In the genomic region with DNA sequence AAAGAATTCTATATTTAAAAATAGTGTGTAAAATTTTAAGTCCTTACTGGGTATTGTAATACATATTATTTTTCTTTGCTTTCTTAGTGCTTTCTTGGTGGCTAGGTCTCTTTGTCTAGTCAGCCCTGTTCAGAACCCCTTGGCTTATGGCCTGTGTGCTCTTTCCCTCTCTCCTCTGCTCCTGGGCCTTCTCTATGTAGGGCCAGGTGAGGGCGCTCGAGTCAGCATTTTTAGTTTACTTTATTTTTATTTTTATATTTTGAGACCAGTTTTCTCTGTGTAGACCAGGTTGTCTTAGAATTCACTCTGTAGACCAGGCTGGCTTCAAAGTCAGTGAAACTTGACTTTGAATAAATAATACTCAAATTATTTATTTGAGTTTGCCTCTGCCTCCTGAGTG, we compare ENCODE assay signal across 17 mouse cellular contexts. TPM values are rescaled to one million over a fixed set of nuclear protein-coding genes. Genes with fewer than 3 reads are reported as not detected.
DNase-seq lines count a peak whose midpoint lies in the region; ATAC-seq and TF ChIP-seq lines count a peak whose summit lies in the region.
"Had no signal": no experiment of that assay in that cellular context is flagged by ENCODE, and none has a peak within 500 bp of the region (broad histone marks: within the 10 kb centered on the region; RNA-seq: fewer than 3 reads in every experiment).

No protein-coding gene starts in this region.

- 63% methylated on average over 2 of the region's 2 CpGs for WGBS in intestine, postnatal 0 days
- 68% methylated on average over 2 of the region's 2 CpGs for WGBS in intestine, embryonic 15.5 days
- 58% methylated on average over 2 of the region's 2 CpGs for WGBS in lung, embryonic 14.5 days

- H3K36me3 ChIP-seq in intestine, postnatal 0 days (ENCODE audit: control insufficient read depth, insufficient read depth) = peaks cover 37% of the 10 kb centered on the region
- H3K36me3 ChIP-seq in intestine, embryonic 15.5 days = peaks cover 26% of the 10 kb centered on the region
- peaks cover 73% of the 10 kb centered on the region for H3K36me3 ChIP-seq in lung, embryonic 14.5 days (ENCODE audit: insufficient read depth)

- no peak overlapping the region for H3K9ac ChIP-seq in intestine, postnatal 0 days (ENCODE audit: low read depth, low read length)
- no peak overlapping the region for H3K9ac ChIP-seq in intestine, embryonic 15.5 days
- no peak overlapping the region for H3K9ac ChIP-seq in lung, embryonic 14.5 days
- H3K9ac ChIP-seq: embryonic facial prominence, embryonic 13.5 days; hindbrain, embryonic 15.5 days; midbrain, embryonic 12.5 days; stomach, embryonic 15.5 days had no signal

- peak; percentile 21 for DNase-seq in lung, embryonic 14.5 days
- no peak for DNase-seq in lung, postnatal 36 days
- peak; percentile 83 for DNase-seq in NIH3T3 (ENCODE audit: low read depth)
- peak; percentile 26 for DNase-seq in induced T-regulatory cell, adult 2 months (ENCODE audit: low read depth)
- DNase-seq in thymus, postnatal 36 days = no peak
- DNase-seq: adrenal gland, postnatal 36 days; cerebellum, adult 8-10 months; gastrocnemius, postnatal 10 days; lung, adult 18-20 months; spleen, adult 18-20 months had no signal

- H3K4me1 ChIP-seq in intestine, postnatal 0 days (replicated peaks; ENCODE audit: control insufficient read depth, insufficient read depth, low read length) = 0 out of 2 replicates have a peak, but pooled peaks cover 5% of the 10 kb centered on the region
- H3K4me1 ChIP-seq in intestine, embryonic 15.5 days (replicated peaks) = no peaks in the 10 kb centered on the region
- H3K4me1 ChIP-seq in lung, embryonic 14.5 days (ENCODE audit: insufficient read depth) = no peaks in the 10 kb centered on the region

- TF ChIP-seq CTCF in intestine, postnatal 0 days (IDR thresholded peaks at IDR 0.05; ENCODE audit: low read depth) = peak; percentile 41
- TF ChIP-seq CTCF in lung, embryonic 14.5 days (IDR thresholded peaks at IDR 0.05; ENCODE audit: low read depth) = peak; percentile 14; the same call in 1 of the 2 replicates

- H3K4me2 ChIP-seq in intestine, postnatal 0 days (replicated peaks; ENCODE audit: low read depth) = no peak overlapping the region
- H3K4me2 ChIP-seq in intestine, embryonic 15.5 days (replicated peaks) = no peak overlapping the region
- no peak overlapping the region for H3K4me2 ChIP-seq in lung, embryonic 14.5 days
- H3K4me2 ChIP-seq: embryonic facial prominence, embryonic 13.5 days; hindbrain, embryonic 15.5 days; midbrain, embryonic 12.5 days; stomach, embryonic 15.5 days had no signal

- H3K27me3 ChIP-seq in intestine, postnatal 0 days (replicated peaks; ENCODE audit: control insufficient read depth, insufficient read depth, low read length) = no peaks in the 10 kb centered on the region
- no peaks in the 10 kb centered on the region for H3K27me3 ChIP-seq in intestine, embryonic 15.5 days (replicated peaks)
- no peaks in the 10 kb centered on the region for H3K27me3 ChIP-seq in lung, embryonic 14.5 days (ENCODE audit: insufficient read depth, low read length)
- H3K27me3 ChIP-seq: CH12.LX; embryonic facial prominence, embryonic 13.5 days; hindbrain, embryonic 15.5 days; midbrain, embryonic 12.5 days; stomach, embryonic 15.5 days had no signal

- ATAC-seq in intestine, postnatal 0 days = no peak
- no peak for ATAC-seq in intestine, embryonic 15.5 days
- no peak for ATAC-seq in lung, embryonic 14.5 days (ENCODE audit: insufficient read depth)

- no peak overlapping the region for H3K4me3 ChIP-seq in intestine, postnatal 0 days (ENCODE audit: low read depth, low read length)
- no peak overlapping the region for H3K4me3 ChIP-seq in intestine, embryonic 15.5 days (replicated peaks)
- H3K4me3 ChIP-seq in lung, embryonic 14.5 days (ENCODE audit: low read depth, low read length) = no peak overlapping the region
- H3K4me3 ChIP-seq: embryonic facial prominence, embryonic 13.5 days; hindbrain, embryonic 15.5 days; midbrain, embryonic 12.5 days; stomach, embryonic 15.5 days had no signal

- no peaks in the 10 kb centered on the region for H3K9me3 ChIP-seq in intestine, postnatal 0 days (ENCODE audit: control insufficient read depth)
- no peaks in the 10 kb centered on the region for H3K9me3 ChIP-seq in intestine, embryonic 15.5 days
- H3K9me3 ChIP-seq in lung, embryonic 14.5 days (ENCODE audit: low read depth, low read length) = no peaks in the 10 kb centered on the region
- H3K9me3 ChIP-seq: embryonic facial prominence, embryonic 13.5 days; hindbrain, embryonic 15.5 days; midbrain, embryonic 12.5 days; stomach, embryonic 15.5 days had no signal

- no peak overlapping the region for H3K27ac ChIP-seq in intestine, postnatal 0 days (ENCODE audit: low read depth, low read length)
- no peak overlapping the region for H3K27ac ChIP-seq in intestine, embryonic 15.5 days
- no peak overlapping the region for H3K27ac ChIP-seq in lung, embryonic 14.5 days (ENCODE audit: low read depth)
- H3K27ac ChIP-seq: embryonic facial prominence, embryonic 13.5 days; hindbrain, embryonic 15.5 days; midbrain, embryonic 12.5 days; stomach, embryonic 15.5 days had no signal

RNA-seq across cellular contexts. Expression of gene Ndc1, which starts 4.7 kb away (rescaled TPM):
- polyA plus RNA-seq in intestine, postnatal 0 days (2015; fragmentation: Nextera tagmentation; extraction: Ambion mirVana) = 7.0 and 7.4 TPM in 2 replicates
- polyA plus RNA-seq in intestine, embryonic 15.5 days (2015; fragmentation: Nextera tagmentation; extraction: Ambion mirVana) = 28.6 and 32.6 TPM in 2 replicates
- polyA plus RNA-seq in lung, embryonic 14.5 days (2014; fragmentation: Nextera tagmentation; extraction: Ambion mirVana) = 55.2 and 57.5 TPM in 2 replicates

RNA-seq across cellular contexts. Expression of gene Yipf1, which starts 58.1 kb away (rescaled TPM):
- polyA plus RNA-seq in intestine, postnatal 0 days (2015; fragmentation: Nextera tagmentation; extraction: Ambion mirVana) = 127 and 147 TPM in 2 replicates
- 69.3 and 76.8 TPM in 2 replicates for polyA plus RNA-seq in intestine, embryonic 15.5 days (2015; fragmentation: Nextera tagmentation; extraction: Ambion mirVana)
- polyA plus RNA-seq in lung, embryonic 14.5 days (2014; fragmentation: Nextera tagmentation; extraction: Ambion mirVana) = 53.2 and 55.1 TPM in 2 replicates

Comparison
In these comparisons a context has a peak if more than half of its experiments do, and no peak if none do; other contexts are left out.
1. DNase-seq: peak in lung, embryonic 14.5 days (single experiment), NIH3T3 (single experiment) and induced T-regulatory cell, adult 2 months (single experiment); none in lung, postnatal 36 days (single experiment) and thymus, postnatal 36 days (0 of 2).